Mouse (Mus musculus) hindbrain, embryonic 12.5 days (tissue): ENCODE results near the gene Haao. TPM values are rescaled to one million over a fixed set of nuclear protein-coding genes. Genes with fewer than 3 reads are reported as not detected.

ENCODE experiments used
- ATAC-seq: fragments of 200-750 bp; cut with Nextera tagmentation; 2 replicates; pipeline ENCODE4 v1.8.0; 2017; ENCODE audit warnings: moderate TSS enrichment; ENCODE audit not compliant: low FRiP score
- H3K27ac ChIP-seq: fragments of 300-500 bp; sonication (generic); 2 replicates; pipeline ENCODE4 v1.5.1; 2016; ENCODE audit warnings: mild to moderate bottlenecking
- H3K27me3 ChIP-seq: fragments of 300-500 bp; sonication (generic); 2 replicates; pipeline ENCODE4 v1.6.1; 2016; ENCODE audit warnings: mild to moderate bottlenecking
- H3K36me3 ChIP-seq: fragments of 300-500 bp; sonication (generic); 2 replicates; pipeline ENCODE4 v1.6.1; 2016; ENCODE audit warnings: mild to moderate bottlenecking
- H3K4me1 ChIP-seq: fragments of 300-500 bp; sonication (generic); 2 replicates; pipeline ENCODE4 v1.6.1; 2016
- H3K4me2 ChIP-seq: fragments of 300-500 bp; sonication (generic); replicated peaks from 2 replicates; pipeline ENCODE4 v1.6.1; 2016; ENCODE audit warnings: mild to moderate bottlenecking
- H3K4me3 ChIP-seq: fragments of 300-500 bp; sonication (generic); 2 replicates; pipeline ENCODE4 v1.5.1; 2016; ENCODE audit warnings: mild to moderate bottlenecking
- H3K9ac ChIP-seq: fragments of 300-500 bp; sonication (generic); 2 replicates; pipeline ENCODE4 v1.6.1; 2016; ENCODE audit warnings: mild to moderate bottlenecking, moderate library complexity
- H3K9me3 ChIP-seq: fragments of 300-500 bp; sonication (generic); replicated peaks from 2 replicates; pipeline ENCODE4 v1.6.1; 2016; ENCODE audit warnings: mild to moderate bottlenecking
- WGBS: fragments of 180-500 bp; shearing (Covaris S2); methylation state at CpG from one replicate; pipeline ENCODE4 v1.1.7; 2016; 5-methylcytosine and 5-hydroxymethylcytosine counted together
- polyA plus RNA-seq: library from polyadenylated mRNA; unstranded; fragments of >200 nt; fragmentation: Nextera tagmentation; extraction: Ambion mirVana; gene quantifications from 2 replicates; pipeline ENCODE4 v1.2.1, GENCODE M21; 2016

Haao gene
- polyA plus RNA-seq, 1 experiment from 2014 or later: 0.30 TPM

DNA sequence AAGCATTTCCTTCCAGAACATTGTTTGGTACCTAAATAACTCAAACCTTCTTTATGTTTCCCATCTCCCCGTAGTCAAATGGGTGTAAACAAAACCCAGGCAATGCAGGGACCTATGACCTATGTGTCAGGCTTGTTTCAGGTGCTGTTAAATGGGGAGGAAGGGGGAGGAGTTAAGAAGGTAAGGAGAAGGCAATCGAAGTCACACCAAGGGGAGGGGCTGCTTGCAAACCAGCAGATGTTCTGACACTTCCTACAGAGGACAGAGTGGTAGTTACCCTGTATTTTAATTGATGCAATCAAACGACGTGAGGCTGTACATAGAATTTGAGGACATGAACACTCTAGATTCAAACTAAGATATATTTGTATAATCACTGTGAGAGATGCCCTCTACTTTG is 719 bp upstream of the Haao start:
- ATAC-seq: no peak
- H3K9me3 ChIP-seq: no peaks in the 10 kb centered on the region
- H3K27ac ChIP-seq: no peak overlapping the region
- no peaks in the 10 kb centered on the region for H3K36me3 ChIP-seq
- no peak overlapping the region for H3K9ac ChIP-seq
- no peak overlapping the region for H3K4me3 ChIP-seq
- H3K27me3 ChIP-seq: no peaks in the 10 kb centered on the region
- 64% methylated on average over 4 of the region's 4 CpGs for WGBS
- no peak overlapping the region for H3K4me2 ChIP-seq
- H3K4me1 ChIP-seq: peaks cover 16% of the 10 kb centered on the region

DNA sequence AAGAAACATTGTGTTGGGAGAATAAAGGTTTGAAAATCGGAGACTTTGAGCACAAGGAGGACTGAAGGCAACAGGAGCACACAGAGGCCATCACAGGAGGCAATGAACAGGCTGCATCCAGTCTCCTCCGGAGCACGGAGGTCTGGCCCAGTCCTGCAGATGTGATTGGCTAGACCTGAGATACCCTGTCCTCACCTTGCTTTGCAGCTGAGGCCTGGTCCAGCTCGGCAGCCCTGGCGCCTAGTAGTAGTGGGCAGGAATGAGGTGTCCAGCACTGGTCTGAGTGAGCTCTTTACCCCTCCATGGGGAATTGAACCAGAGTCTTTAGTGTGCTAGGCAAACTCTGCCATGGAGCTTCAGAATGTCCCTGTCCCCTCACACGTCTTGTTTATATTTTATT is 663 bp downstream of the Haao start:
- ATAC-seq: no peak

DNA sequence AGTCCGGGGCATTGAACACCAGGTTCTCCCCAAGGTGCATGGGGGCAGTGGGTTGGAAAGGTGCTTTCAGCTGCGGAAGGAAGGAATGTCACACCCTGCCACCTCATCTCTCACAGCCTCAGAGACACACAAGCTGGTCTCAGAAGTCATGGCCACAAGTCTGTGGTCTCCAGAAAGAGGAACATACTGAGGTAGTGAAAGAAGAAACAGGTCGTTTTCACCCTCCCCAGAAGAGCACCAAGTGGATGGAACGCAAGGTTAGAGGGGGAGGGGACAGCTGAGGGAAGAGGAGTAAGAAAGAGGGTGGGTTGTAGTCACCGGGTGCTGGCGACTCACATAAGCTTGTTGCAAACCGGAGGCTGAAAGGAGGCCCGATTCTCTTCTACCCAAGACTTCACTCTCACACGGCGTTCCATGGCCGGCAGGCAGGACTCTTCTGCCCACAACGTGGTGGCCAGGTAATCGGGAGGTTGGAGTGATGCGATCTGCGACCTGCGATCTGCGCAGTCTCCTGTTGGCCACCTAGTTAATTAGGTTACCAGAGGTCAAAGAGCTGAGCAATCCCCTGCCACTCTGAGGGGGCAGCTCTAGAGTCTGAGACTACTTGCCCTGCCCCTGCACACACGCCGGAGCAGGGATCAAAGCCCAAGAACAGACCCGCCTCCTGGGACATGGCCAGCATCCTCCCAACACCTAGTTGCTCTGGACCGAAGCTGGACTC is 1.3 kb downstream of the Haao start:
- 82% methylated on average over 21 of the region's 21 CpGs for WGBS
- no peak overlapping the region for H3K9ac ChIP-seq
- H3K4me3 ChIP-seq: no peak overlapping the region
- H3K27ac ChIP-seq: no peak overlapping the region
- H3K9me3 ChIP-seq: no peaks in the 10 kb centered on the region
- H3K4me1 ChIP-seq: peaks cover 16% of the 10 kb centered on the region
- H3K27me3 ChIP-seq: no peaks in the 10 kb centered on the region
- no peak overlapping the region for H3K4me2 ChIP-seq
- no peak for ATAC-seq
- no peaks in the 10 kb centered on the region for H3K36me3 ChIP-seq

More for the DNA sequence above, 663 bp downstream of the Haao start:
- H3K27ac ChIP-seq: no peak overlapping the region
- H3K36me3 ChIP-seq: no peaks in the 10 kb centered on the region
- no peak overlapping the region for H3K9ac ChIP-seq
- H3K9me3 ChIP-seq: no peaks in the 10 kb centered on the region
- H3K4me3 ChIP-seq: no peak overlapping the region
- 85% methylated on average over 6 of the region's 6 CpGs for WGBS
- peaks cover 16% of the 10 kb centered on the region for H3K4me1 ChIP-seq
- H3K4me2 ChIP-seq: no peak overlapping the region
- no peaks in the 10 kb centered on the region for H3K27me3 ChIP-seq

DNA sequence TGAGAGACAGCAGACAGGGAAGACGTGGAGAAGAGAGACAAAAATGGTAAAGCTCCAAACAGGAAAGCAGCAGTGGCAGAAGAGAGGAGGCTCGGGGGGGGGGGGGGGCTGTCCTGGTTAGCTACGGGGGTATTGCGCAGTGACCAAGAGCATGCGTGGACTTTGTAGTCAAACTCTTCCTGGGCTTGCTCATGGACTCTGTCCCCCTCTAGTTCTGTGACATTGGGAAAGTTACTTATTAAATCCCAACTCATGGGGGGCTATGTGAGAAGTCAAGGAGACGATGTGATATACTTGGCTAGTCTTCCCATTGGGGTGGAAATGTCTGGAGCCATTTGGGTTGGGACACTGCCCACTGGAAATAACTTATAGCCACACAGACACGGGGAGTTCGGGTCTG is 2.2 kb downstream of the Haao start:
- H3K36me3 ChIP-seq: no peaks in the 10 kb centered on the region
- 88% methylated on average over 8 of the region's 8 CpGs for WGBS
- peaks cover 16% of the 10 kb centered on the region for H3K4me1 ChIP-seq
- H3K9ac ChIP-seq: no peak overlapping the region
- no peak overlapping the region for H3K4me2 ChIP-seq
- H3K9me3 ChIP-seq: no peaks in the 10 kb centered on the region
- no peaks in the 10 kb centered on the region for H3K27me3 ChIP-seq
- H3K27ac ChIP-seq: no peak overlapping the region
- no peak overlapping the region for H3K4me3 ChIP-seq
- no peak for ATAC-seq

DNA sequence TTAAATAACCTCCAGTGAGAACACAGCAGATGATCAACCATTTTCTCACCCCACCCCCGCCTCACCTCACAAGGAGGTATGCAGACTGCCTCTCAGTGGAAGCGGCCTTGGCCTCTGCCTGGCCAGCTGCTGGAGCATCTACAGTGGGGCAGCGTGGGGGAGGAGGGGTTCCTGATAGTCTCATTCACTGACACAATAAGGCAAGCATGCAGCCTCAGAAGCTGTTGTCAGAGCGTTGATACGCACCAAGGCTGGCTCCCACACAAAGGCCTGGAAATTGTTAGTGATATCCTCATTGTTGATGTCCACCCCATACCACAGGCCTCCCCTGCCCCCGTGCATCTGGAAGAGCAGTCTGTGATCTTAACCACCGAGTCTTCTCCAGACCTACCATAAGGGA is 4.0 kb downstream of the Haao start:
- Histone ChIP-seq H3K9me3 (no peaks in the 10 kb centered on the region), H3K27me3 (no peaks in the 10 kb centered on the region), H3K4me3 (no peak overlapping the region), H3K9ac (no peak overlapping the region), H3K4me1 (peaks cover 3% of the 10 kb centered on the region; the same call in 1 of the 2 replicates), H3K36me3 (no peaks in the 10 kb centered on the region), H3K4me2 (no peak overlapping the region), H3K27ac (no peak overlapping the region)
- 54% methylated on average over 7 of the region's 7 CpGs for WGBS
- ATAC-seq: no peak

DNA sequence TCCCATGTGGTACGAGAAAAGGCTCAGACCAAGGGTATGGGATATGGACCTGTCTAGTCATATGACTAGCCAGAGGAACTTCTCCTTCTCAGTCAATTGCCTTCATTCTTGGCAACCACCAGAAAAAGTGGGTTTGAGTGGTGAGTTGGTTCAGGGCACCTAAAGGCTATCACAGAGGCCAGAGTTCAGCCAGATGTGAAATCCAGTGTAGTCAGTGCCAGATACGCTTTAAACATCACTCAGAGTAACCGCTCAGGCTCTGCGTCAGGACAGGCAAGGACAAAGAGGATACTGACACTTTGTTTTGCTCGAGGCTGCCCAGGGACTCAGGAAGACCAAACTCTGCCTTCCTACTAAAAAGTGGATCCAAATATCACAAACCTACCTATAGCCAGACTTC is 6.8 kb downstream of the Haao start:
- H3K4me2 ChIP-seq: no peak overlapping the region
- no peaks in the 10 kb centered on the region for H3K9me3 ChIP-seq
- H3K4me3 ChIP-seq: no peak overlapping the region
- H3K4me1 ChIP-seq: peaks cover 6% of the 10 kb centered on the region; the same call in 1 of the 2 replicates
- ATAC-seq: no peak
- no peak overlapping the region for H3K9ac ChIP-seq
- no peaks in the 10 kb centered on the region for H3K36me3 ChIP-seq
- whole genome bisulfite sequencing: 75% methylated on average over 5 of the region's 5 CpGs
- H3K27me3 ChIP-seq: no peaks in the 10 kb centered on the region
- no peak overlapping the region for H3K27ac ChIP-seq

DNA sequence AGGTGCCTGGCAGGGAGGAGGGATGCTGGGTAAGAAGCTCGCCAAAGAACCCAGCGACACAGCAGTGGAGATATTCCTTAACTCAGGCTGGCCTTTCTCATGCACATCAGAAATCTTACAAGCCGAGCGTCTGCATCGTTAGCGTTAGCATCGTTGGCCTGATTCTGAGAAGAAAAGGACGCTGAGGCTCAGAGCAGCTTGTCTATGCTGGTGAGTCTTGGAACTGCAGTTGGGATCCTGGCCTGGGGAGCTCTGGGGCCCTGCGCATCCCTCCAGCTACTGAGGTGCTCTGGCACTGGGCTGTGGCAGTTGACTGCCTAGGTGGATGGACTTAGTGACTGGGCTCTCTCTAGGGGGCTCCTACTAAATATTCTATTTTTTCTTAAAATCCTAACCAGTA is 8.6 kb downstream of the Haao start:
- Histone ChIP-seq H3K27ac (no peak overlapping the region), H3K9me3 (no peaks in the 10 kb centered on the region), H3K4me3 (no peak overlapping the region), H3K4me1 (peaks cover 7% of the 10 kb centered on the region; the same call in 1 of the 2 replicates), H3K4me2 (no peak overlapping the region), H3K9ac (no peak overlapping the region), H3K27me3 (no peaks in the 10 kb centered on the region), H3K36me3 (no peaks in the 10 kb centered on the region)
- 64% methylated on average over 9 of the region's 9 CpGs for WGBS
- ATAC-seq: no peak

DNA sequence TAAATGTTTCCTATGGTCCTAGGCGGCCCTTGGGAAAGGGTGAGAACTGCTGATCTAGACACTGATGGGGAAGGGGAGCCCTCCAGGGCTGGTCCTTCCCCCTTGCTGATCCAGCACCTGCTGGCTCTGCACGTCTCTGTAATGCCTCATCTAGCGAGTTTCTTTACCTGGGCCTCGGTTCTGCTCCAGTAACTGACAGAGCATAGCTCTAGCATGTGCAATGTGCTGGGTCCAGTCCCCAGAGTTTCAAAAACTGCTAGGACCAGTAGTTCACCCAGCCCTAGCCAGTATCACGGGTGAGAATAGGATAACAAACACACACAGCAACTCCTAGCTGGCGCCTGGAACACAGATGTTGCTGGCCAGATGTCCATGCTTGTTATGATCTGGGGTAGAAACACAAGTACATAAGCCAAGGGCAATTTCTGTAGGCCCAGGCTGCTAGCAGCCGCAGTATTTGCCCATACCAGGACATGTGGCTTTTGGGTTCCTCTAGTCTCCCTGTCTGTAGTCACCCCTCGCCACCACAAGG is 10.0 kb downstream of the Haao start:
- H3K27me3 ChIP-seq: no peaks in the 10 kb centered on the region; the same call in 1 of the 2 replicates
- no peaks in the 10 kb centered on the region for H3K9me3 ChIP-seq
- no peak overlapping the region for H3K27ac ChIP-seq
- H3K4me1 ChIP-seq: peaks cover 4% of the 10 kb centered on the region; the same call in 1 of the 2 replicates
- no peaks in the 10 kb centered on the region for H3K36me3 ChIP-seq
- H3K9ac ChIP-seq: no peak overlapping the region
- 74% methylated on average over 8 of the region's 8 CpGs for WGBS
- H3K4me3 ChIP-seq: no peak overlapping the region
- ATAC-seq: no peak
- no peak overlapping the region for H3K4me2 ChIP-seq

DNA sequence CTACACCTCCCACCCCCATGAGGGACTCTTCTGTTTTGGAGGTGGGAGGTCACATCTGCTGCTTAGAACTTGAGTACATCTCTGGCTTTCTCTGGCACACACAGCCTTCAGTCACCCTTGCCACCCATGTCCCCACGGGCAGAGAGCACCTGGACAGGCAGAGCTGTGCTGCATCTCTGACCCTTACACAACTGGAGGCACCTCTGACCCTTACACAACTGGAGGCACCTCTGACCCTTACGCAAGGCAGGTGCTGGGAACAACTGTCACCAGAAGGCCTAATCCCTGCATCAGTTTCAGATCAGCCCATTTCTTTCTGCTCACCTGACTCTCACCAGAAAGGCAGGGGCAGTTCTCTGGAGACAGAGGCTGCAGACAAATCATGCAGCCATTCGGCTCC is 11.7 kb downstream of the Haao start:
- H3K36me3 ChIP-seq: no peaks in the 10 kb centered on the region
- no peak overlapping the region for H3K4me3 ChIP-seq
- no peak overlapping the region for H3K4me2 ChIP-seq
- WGBS: 69% methylated on average over 3 of the region's 3 CpGs
- no peaks in the 10 kb centered on the region for H3K9me3 ChIP-seq
- ATAC-seq: no peak
- peaks cover 4% of the 10 kb centered on the region; the same call in 1 of the 2 replicates for H3K4me1 ChIP-seq
- no peaks in the 10 kb centered on the region; the same call in 1 of the 2 replicates for H3K27me3 ChIP-seq
- no peak overlapping the region for H3K27ac ChIP-seq
- no peak overlapping the region; the same call in 1 of the 2 replicates for H3K9ac ChIP-seq

DNA sequence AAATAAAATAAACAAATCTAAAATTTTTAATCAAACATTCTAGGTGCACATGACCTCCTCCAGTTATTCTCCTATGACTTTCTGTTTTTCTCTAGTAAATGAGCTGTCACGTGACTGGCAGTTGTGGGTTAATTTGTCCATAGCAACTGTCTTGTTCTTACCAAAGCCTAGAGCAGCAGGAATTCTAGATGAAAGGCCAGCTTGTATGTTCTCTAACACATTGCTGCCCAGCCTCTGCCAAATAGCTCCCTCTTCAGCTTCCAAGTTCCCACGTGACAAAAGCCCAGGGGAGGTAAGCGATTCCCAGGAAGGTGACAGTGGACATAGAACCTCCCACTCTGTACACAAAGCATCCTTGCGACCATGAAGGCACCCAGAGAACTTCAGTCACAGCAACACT is 13.6 kb downstream of the Haao start:
- peaks cover 11% of the 10 kb centered on the region for H3K4me1 ChIP-seq
- no peaks in the 10 kb centered on the region for H3K9me3 ChIP-seq
- no peaks in the 10 kb centered on the region for H3K36me3 ChIP-seq
- H3K9ac ChIP-seq: no peak overlapping the region
- no peak overlapping the region for H3K27ac ChIP-seq
- ATAC-seq: no peak
- 60% methylated on average over 4 of the region's 4 CpGs for WGBS
- H3K4me3 ChIP-seq: no peak overlapping the region
- no peaks in the 10 kb centered on the region; the same call in 1 of the 2 replicates for H3K27me3 ChIP-seq
- no peak overlapping the region for H3K4me2 ChIP-seq

DNA sequence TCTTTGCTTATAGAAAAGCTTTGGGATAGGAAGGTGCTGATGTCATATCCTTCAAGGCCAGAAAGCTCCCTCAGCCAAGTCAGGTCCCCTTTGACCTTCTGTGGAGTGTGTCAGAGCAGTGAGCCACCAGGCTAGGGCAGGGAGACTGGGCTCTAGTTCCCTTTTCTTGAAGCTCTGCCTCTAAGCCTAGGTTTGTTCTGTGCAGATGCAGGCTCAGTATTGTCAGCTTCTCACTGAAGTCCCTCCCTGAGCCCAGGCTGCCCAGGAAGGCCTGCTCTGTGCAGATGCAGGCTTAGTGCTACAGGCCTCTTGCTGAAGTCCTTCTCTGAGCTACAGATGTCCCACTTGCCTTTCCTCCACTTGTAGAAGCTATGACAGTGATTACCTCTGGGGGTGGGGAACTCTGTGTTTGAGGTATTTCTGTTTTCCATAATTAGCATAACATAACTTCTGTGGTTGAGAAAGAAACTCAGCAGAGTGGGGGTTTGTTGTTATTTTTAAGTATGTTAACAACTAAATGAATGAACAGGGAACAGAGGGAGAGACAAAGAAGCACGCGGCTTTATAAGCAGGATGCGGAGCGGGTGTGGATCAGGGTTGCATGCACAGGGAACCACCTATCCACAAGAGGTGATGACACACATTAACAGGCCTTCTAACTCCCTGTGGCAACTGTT is 17.0 kb downstream of the Haao start:
- Histone ChIP-seq H3K27me3 (no peaks in the 10 kb centered on the region; the same call in 1 of the 2 replicates), H3K4me3 (no peak overlapping the region), H3K4me1 (peaks cover 7% of the 10 kb centered on the region; the same call in 1 of the 2 replicates), H3K9ac (no peak overlapping the region), H3K4me2 (no peak overlapping the region), H3K9me3 (no peaks in the 10 kb centered on the region), H3K27ac (no peak overlapping the region), H3K36me3 (no peaks in the 10 kb centered on the region)
- ATAC-seq: no peak
- 96% methylated on average over 4 of the region's 4 CpGs for WGBS

DNA sequence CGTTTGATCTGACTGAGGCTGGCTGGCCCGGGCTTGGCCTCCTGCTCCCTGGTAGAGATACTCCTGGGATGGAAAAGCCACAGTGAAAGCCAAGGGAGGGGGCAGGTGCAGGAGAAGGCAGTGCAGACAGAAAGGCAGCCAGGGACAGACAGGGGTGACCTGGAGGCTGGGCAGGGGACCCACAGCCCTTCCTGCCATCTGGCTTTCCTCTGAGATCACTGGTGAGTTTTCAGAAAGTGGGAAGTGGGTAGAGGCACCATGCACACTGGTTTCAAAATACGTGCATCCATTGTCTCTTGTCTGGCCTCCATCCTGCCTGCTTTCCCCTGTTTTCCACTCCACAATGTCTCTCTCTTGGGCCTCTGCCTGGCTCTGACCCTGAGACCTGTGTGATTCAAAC is 18.4 kb downstream of the Haao start:
- Histone ChIP-seq H3K4me3 (no peak overlapping the region), H3K36me3 (no peaks in the 10 kb centered on the region), H3K4me2 (no peak overlapping the region), H3K27ac (no peak overlapping the region), H3K4me1 (peaks cover 7% of the 10 kb centered on the region; the same call in 1 of the 2 replicates), H3K9me3 (no peaks in the 10 kb centered on the region), H3K27me3 (no peaks in the 10 kb centered on the region; the same call in 1 of the 2 replicates), H3K9ac (no peak overlapping the region)
- WGBS: 69% methylated on average over 3 of the region's 3 CpGs
- no peak for ATAC-seq
